Mouse (Mus musculus) heart, postnatal 0 days (tissue): ENCODE results near the gene Sirt7.

Source experiments
- CTCF ChIP-seq: IDR thresholded peaks from 2 replicates; pipeline ENCODE4 v1.5.1; 2016; ENCODE audit warnings: antibody characterized with exemption, control low read depth, low read depth
- EP300 ChIP-seq: IDR thresholded peaks from 2 replicates; pipeline ENCODE4 v1.6.1; 2016; ENCODE audit warnings: antibody characterized with exemption, low read depth

- TF ChIP-seq CTCF, result peak; percentile 51
- no peak for TF ChIP-seq EP300
Measured at GRCm38 (mm10) chr11:120623961-120624679, 920 bp downstream of the Sirt7 start.
